Mouse (Mus musculus) hindbrain, embryonic 16.5 days (tissue): ENCODE results near the gene Ube2d3. TPM values are rescaled to one million over a fixed set of nuclear protein-coding genes. Genes with fewer than 3 reads are reported as not detected.

Experiments
- ATAC-seq: fragments of 200-750 bp; cut with Nextera tagmentation; 2 replicates; pipeline ENCODE4 v1.8.0; 2017; ENCODE audit warnings: moderate TSS enrichment, moderate library complexity
- H3K27ac ChIP-seq: fragments of 300-500 bp; sonication (generic); 2 replicates; pipeline ENCODE4 v1.5.1; 2014; ENCODE audit warnings: low read depth, mild to moderate bottlenecking, control low read depth, low read length, moderate library complexity
- H3K27me3 ChIP-seq: fragments of 300-500 bp; sonication (generic); replicated peaks from 2 replicates; pipeline ENCODE4 v1.6.1; 2014; ENCODE audit warnings: low read length; ENCODE audit not compliant: control insufficient read depth, insufficient read depth
- H3K36me3 ChIP-seq: fragments of 300-500 bp; sonication (generic); 2 replicates; pipeline ENCODE4 v1.6.1; 2014; ENCODE audit warnings: mild to moderate bottlenecking, low read length, moderate library complexity, mixed read lengths; ENCODE audit not compliant: control insufficient read depth, insufficient read depth
- H3K4me1 ChIP-seq: fragments of 300-500 bp; sonication (generic); 2 replicates; pipeline ENCODE4 v1.6.1; 2014; ENCODE audit warnings: low read depth, low read length; ENCODE audit not compliant: control insufficient read depth, insufficient read depth
- H3K4me2 ChIP-seq: fragments of 300-500 bp; sonication (generic); 2 replicates; pipeline ENCODE4 v1.6.1; 2014; ENCODE audit warnings: mild to moderate bottlenecking, low read length, control low read depth, moderate library complexity
- H3K4me3 ChIP-seq: fragments of 300-500 bp; sonication (generic); 2 replicates; pipeline ENCODE4 v1.5.1; 2014; ENCODE audit warnings: mild to moderate bottlenecking, low read length, control low read depth, moderate library complexity
- H3K9ac ChIP-seq: fragments of 300-500 bp; sonication (generic); 2 replicates; pipeline ENCODE4 v1.6.1; 2014; ENCODE audit warnings: low read depth, mild to moderate bottlenecking, control low read depth, low read length, moderate library complexity
- H3K9me3 ChIP-seq: fragments of 300-500 bp; sonication (generic); 2 replicates; pipeline ENCODE4 v1.6.1; 2014; ENCODE audit warnings: mild to moderate bottlenecking, low read length, moderate library complexity; ENCODE audit not compliant: control insufficient read depth
- WGBS: fragments of 180-500 bp; shearing (Covaris S2); extraction: QIAGEN DNeasy Blood & Tissue Kit; methylation state at CpG from one replicate; pipeline ENCODE4 v1.1.7; 2014; 5-methylcytosine and 5-hydroxymethylcytosine counted together
- polyA plus RNA-seq: library from polyadenylated mRNA; unstranded; fragments of >200 nt; fragmentation: Nextera tagmentation; extraction: Ambion mirVana; gene quantifications from 2 replicates; pipeline ENCODE4 v1.2.1, GENCODE M21; 2015

The Ube2d3 gene
- polyA plus RNA-seq, 1 experiment from 2014 or later, result 331 TPM

- peak overlapping the region; percentile 93 for H3K9ac ChIP-seq
- H3K36me3 ChIP-seq, result no peaks in the 10 kb centered on the region
- H3K4me2 ChIP-seq, result peak overlapping the region; percentile 84
- peak overlapping the region; percentile 100 for H3K27ac ChIP-seq
- H3K4me3 ChIP-seq, result peak overlapping the region; percentile 76
- no peaks in the 10 kb centered on the region for H3K9me3 ChIP-seq
- peak; percentile 98 for ATAC-seq
- under 1% methylated on average over 80 of the region's 103 CpGs for WGBS
- H3K27me3 ChIP-seq, result no peaks in the 10 kb centered on the region
- peaks cover 21% of the 10 kb centered on the region for H3K4me1 ChIP-seq
Observed at GRCm38 (mm10) chr3:135422856-135423607, 14.9 kb upstream of the Ube2d3 start.

- Histone ChIP-seq H3K9me3 (no peaks in the 10 kb centered on the region), H3K27me3 (no peaks in the 10 kb centered on the region), H3K4me3 (peak within 1 kb of the TSS; percentile 76), H3K27ac (peak within 1 kb of the TSS; percentile 100), H3K4me2 (peak within 1 kb of the TSS; percentile 84), H3K36me3 (no peaks in the 10 kb centered on the region), H3K9ac (peak within 1 kb of the TSS; percentile 93), H3K4me1 (peaks cover 21% of the 10 kb centered on the region)
- ATAC-seq, result peak; percentile 28
- 1% methylated on average over 8 of the region's 8 CpGs for WGBS
Observed at GRCm38 (mm10) chr3:135423608-135424212, 14.2 kb upstream of the Ube2d3 start, which contains the start of gene Cisd2. Gene Cisd2, minus strand, starts transcription at chr3:135423925.

GRCm38 (mm10) chr3:135436901-135437616, 890 bp upstream of the Ube2d3 start:
- Histone ChIP-seq H3K4me1 (peaks cover 21% of the 10 kb centered on the region), H3K4me2 (peak overlapping the region; percentile 69), H3K27ac (peak overlapping the region; percentile 100), H3K9ac (peak overlapping the region; percentile 74), H3K27me3 (no peaks in the 10 kb centered on the region), H3K9me3 (no peaks in the 10 kb centered on the region), H3K36me3 (no peaks in the 10 kb centered on the region), H3K4me3 (peak overlapping the region; percentile 85)
- no peak for ATAC-seq
- 38% methylated on average over 14 of the region's 14 CpGs for WGBS

- Histone ChIP-seq H3K9ac (peak overlapping the region; percentile 99), H3K36me3 (no peaks in the 10 kb centered on the region), H3K4me2 (peak overlapping the region; percentile 21; the same call in 1 of the 2 replicates), H3K4me3 (peak overlapping the region; percentile 85), H3K27ac (peak overlapping the region; percentile 100), H3K9me3 (no peaks in the 10 kb centered on the region), H3K27me3 (no peaks in the 10 kb centered on the region), H3K4me1 (peaks cover 30% of the 10 kb centered on the region)
- peak; percentile 79 for ATAC-seq
- under 1% methylated on average over 39 of the region's 50 CpGs for WGBS
Observed at GRCm38 (mm10) chr3:135438531-135438912, 573 bp downstream of the Ube2d3 start.

- ATAC-seq, result peak; percentile 68
- Histone ChIP-seq H3K4me3 (peak overlapping the region; percentile 85), H3K4me1 (peaks cover 30% of the 10 kb centered on the region), H3K9ac (peak overlapping the region; percentile 99), H3K9me3 (no peaks in the 10 kb centered on the region), H3K36me3 (no peaks in the 10 kb centered on the region), H3K4me2 (peak overlapping the region; percentile 98), H3K27me3 (no peaks in the 10 kb centered on the region), H3K27ac (peak overlapping the region; percentile 100)
- 0% methylated on average over 46 of the region's 76 CpGs for WGBS
Observed at GRCm38 (mm10) chr3:135438913-135439531, 1.1 kb downstream of the Ube2d3 start.

GRCm38 (mm10) chr3:135439651-135440050, 1.7 kb downstream of the Ube2d3 start:
- Histone ChIP-seq H3K4me1 (peaks cover 30% of the 10 kb centered on the region), H3K27me3 (no peaks in the 10 kb centered on the region), H3K9me3 (no peaks in the 10 kb centered on the region), H3K9ac (peak overlapping the region; percentile 99), H3K4me2 (peak overlapping the region; percentile 98), H3K36me3 (no peaks in the 10 kb centered on the region), H3K4me3 (peak overlapping the region; percentile 85), H3K27ac (peak overlapping the region; percentile 100)
- 2% methylated on average over 15 of the region's 15 CpGs for WGBS
- no peak for ATAC-seq

- peak overlapping the region; percentile 99 for H3K9ac ChIP-seq
- no peak overlapping the region for H3K27ac ChIP-seq
- peaks cover 30% of the 10 kb centered on the region for H3K4me1 ChIP-seq
- no peaks in the 10 kb centered on the region for H3K36me3 ChIP-seq
- H3K4me2 ChIP-seq, result peak overlapping the region; percentile 98
- no peaks in the 10 kb centered on the region for H3K9me3 ChIP-seq
- no peaks in the 10 kb centered on the region for H3K27me3 ChIP-seq
- no peak for ATAC-seq
- peak overlapping the region; percentile 85 for H3K4me3 ChIP-seq
- WGBS, result 24% methylated on average over 7 of the region's 7 CpGs
Observed at GRCm38 (mm10) chr3:135440221-135440620, 2.3 kb downstream of the Ube2d3 start.

GRCm38 (mm10) chr3:135440621-135441020, 2.7 kb downstream of the Ube2d3 start:
- Histone ChIP-seq H3K9ac (peak overlapping the region; percentile 99; the same call in 1 of the 2 replicates), H3K27me3 (no peaks in the 10 kb centered on the region), H3K4me2 (peak overlapping the region; percentile 98), H3K27ac (no peak overlapping the region), H3K36me3 (no peaks in the 10 kb centered on the region), H3K4me1 (peaks cover 30% of the 10 kb centered on the region), H3K4me3 (peak overlapping the region; percentile 85), H3K9me3 (no peaks in the 10 kb centered on the region)
- ATAC-seq, result no peak
- 46% methylated on average over 10 of the region's 10 CpGs for WGBS
